8 mouse cellular contexts compared by ENCODE assay signal in the genomic region with DNA sequence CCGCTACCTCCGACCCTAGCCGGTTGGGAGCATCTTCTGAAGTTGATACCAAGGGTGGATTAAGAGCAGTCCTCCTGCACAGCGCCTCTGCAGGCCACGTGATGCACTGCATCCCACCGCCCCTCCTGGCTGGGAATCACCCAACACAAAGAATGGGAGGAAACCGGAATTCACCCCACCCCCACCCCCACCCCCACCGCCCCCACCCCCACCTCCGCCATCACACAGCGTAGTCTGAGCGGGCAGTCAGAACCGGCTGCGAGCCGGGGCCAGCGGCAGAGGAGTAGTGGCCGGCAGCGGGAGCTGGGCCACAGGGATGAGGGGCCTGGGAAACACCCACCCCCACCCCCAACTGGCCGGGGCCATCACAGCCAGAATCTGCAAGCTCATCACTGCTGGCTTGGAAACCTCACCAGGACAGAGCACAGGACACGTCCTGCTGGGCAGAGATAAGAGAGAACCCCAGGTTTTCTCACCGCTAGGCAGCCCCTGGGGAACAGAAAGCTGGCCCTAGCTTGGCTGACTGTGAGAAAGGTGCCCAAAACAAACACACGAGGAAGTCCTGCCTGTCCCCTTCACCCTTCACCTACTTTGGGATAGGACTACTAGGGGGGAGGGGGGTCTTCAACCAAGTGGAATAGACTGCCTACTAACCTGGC.
DNase-seq lines count a peak whose midpoint lies in the region; ATAC-seq and TF ChIP-seq lines count a peak whose summit lies in the region.

No protein-coding gene starts in this region.

- H3K36me3 ChIP-seq in intestine, embryonic 15.5 days, result no peaks in the 10 kb centered on the region
- H3K36me3 ChIP-seq in myocyte (ENCODE audit: control insufficient read depth, insufficient read depth), result no peaks in the 10 kb centered on the region
- H3K36me3 ChIP-seq in stomach, postnatal 0 days (ENCODE audit: control insufficient read depth, insufficient read depth, low read length), result no peaks in the 10 kb centered on the region

- no peak for TF ChIP-seq POLR2A in myocyte (IDR thresholded peaks at IDR 0.05; ENCODE audit: insufficient read length, low read depth)

- peak overlapping the region; percentile 25 for H3K4me3 ChIP-seq in intestine, embryonic 15.5 days (replicated peaks)
- H3K4me3 ChIP-seq in myocyte, result no peak overlapping the region
- H3K4me3 ChIP-seq in stomach, postnatal 0 days (ENCODE audit: low read depth, low read length), result no peak overlapping the region; the same call in 1 of the 2 replicates

- H3K9me3 ChIP-seq in intestine, embryonic 15.5 days, result no peaks in the 10 kb centered on the region
- no peaks in the 10 kb centered on the region for H3K9me3 ChIP-seq in stomach, postnatal 0 days (ENCODE audit: control insufficient read depth, low read length)

- 0 out of 2 replicates have a peak, but pooled peaks cover 3% of the 10 kb centered on the region for H3K27me3 ChIP-seq in intestine, embryonic 15.5 days (replicated peaks)
- peaks cover 11% of the 10 kb centered on the region for H3K27me3 ChIP-seq in myocyte (ENCODE audit: control insufficient read depth, insufficient read depth, insufficient read length)
- no peaks in the 10 kb centered on the region for H3K27me3 ChIP-seq in stomach, postnatal 0 days (ENCODE audit: control insufficient read depth, insufficient read depth, low read length)

- no peaks in the 10 kb centered on the region for H3K79me2 ChIP-seq in myocyte (ENCODE audit: control insufficient read depth, insufficient read depth)

- TF ChIP-seq CTCF in stomach, postnatal 0 days (IDR thresholded peaks at IDR 0.05; ENCODE audit: low read depth), result peak; percentile 80

- H3K4me2 ChIP-seq in intestine, embryonic 15.5 days (replicated peaks), result peak overlapping the region; percentile 55
- no peak overlapping the region for H3K4me2 ChIP-seq in myocyte (ENCODE audit: low read depth)
- H3K4me2 ChIP-seq in stomach, postnatal 0 days (replicated peaks; ENCODE audit: low read depth), result peak overlapping the region; percentile 47

- H3K27ac ChIP-seq in intestine, embryonic 15.5 days, result no peak overlapping the region
- H3K27ac ChIP-seq in stomach, postnatal 0 days (replicated peaks), result no peak overlapping the region

- DNase-seq in layer of hippocampus, adult 11-12 months (ENCODE audit: low spot score), result peak; percentile 49
- no peak for DNase-seq in layer of hippocampus, adult 9-10 months (ENCODE audit: low spot score)
- peak; percentile 93 for DNase-seq in embryo, embryonic 10.5 days (ENCODE audit: low spot score)
- peak; percentile 63 to 76 for DNase-seq in gastrocnemius, postnatal 4 days (ENCODE audit: low spot score in 2 of 2)
- DNase-seq in liver, result peak; percentile 79
- DNase-seq in stomach, postnatal 0 days (ENCODE audit: low spot score), result peak; percentile 72

- no peak overlapping the region for H3ac ChIP-seq in myocyte (ENCODE audit: control insufficient read depth, insufficient read length)

- WGBS in intestine, embryonic 15.5 days, result 6% methylated on average over 21 of the region's 21 CpGs
- WGBS in stomach, postnatal 0 days, result 5% methylated on average over 19 of the region's 21 CpGs

- H3K4me1 ChIP-seq in intestine, embryonic 15.5 days (replicated peaks), result peaks cover 13% of the 10 kb centered on the region
- no peaks in the 10 kb centered on the region for H3K4me1 ChIP-seq in stomach, postnatal 0 days (replicated peaks; ENCODE audit: control insufficient read depth, insufficient read depth)

- H3K9ac ChIP-seq in intestine, embryonic 15.5 days, result peak overlapping the region; percentile 18; the same call in 1 of the 2 replicates
- peak overlapping the region; percentile 31; the same call in 1 of the 2 replicates for H3K9ac ChIP-seq in stomach, postnatal 0 days (ENCODE audit: low read length)

- no peak for TF ChIP-seq EP300 in stomach, postnatal 0 days (optimal IDR thresholded peaks at IDR 0.05)

- peak; percentile 60; the same call in 1 of the 2 replicates for ATAC-seq in intestine, embryonic 15.5 days
- ATAC-seq in stomach, postnatal 0 days (ENCODE audit: low FRiP score, low TSS enrichment), result peak; percentile 45

TF ChIP-seq in myocyte, 11 proteins besides CTCF, POLR2A, EP300 and RAD21:
- no peak for TF ChIP-seq MAX (IDR thresholded peaks at IDR 0.05; ENCODE audit: low read depth)
- no peak for TF ChIP-seq MYOD1 (IDR thresholded peaks at IDR 0.05; ENCODE audit: control insufficient read depth in 1 of 3, insufficient read length in 2 of 3, low read depth in 2 of 3)
- TF ChIP-seq TCF3 (IDR thresholded peaks at IDR 0.05; ENCODE audit: insufficient read length, low read depth), result no peak
- peak; percentile 62 for TF ChIP-seq USF1 (IDR thresholded peaks at IDR 0.05; ENCODE audit: low read depth)
- TF ChIP-seq POLR2AphosphoS2 (IDR thresholded peaks at IDR 0.05; ENCODE audit: insufficient read length, low read depth), result no peak
- no peak for TF ChIP-seq CEBPB (IDR thresholded peaks at IDR 0.05; ENCODE audit: insufficient read depth, poor library complexity, severe bottlenecking)
- TF ChIP-seq TCF12 (IDR thresholded peaks at IDR 0.05; ENCODE audit: insufficient read depth, poor library complexity, severe bottlenecking), result no peak
TF ChIP-seq in myocyte: peak in this region for 1.
